Mouse (Mus musculus) mammary gland, adult 2 months (tissue): Measurements from ENCODE around the gene Klhl24. TPM values are rescaled to one million over a fixed set of nuclear protein-coding genes. Genes with fewer than 3 reads are reported as not detected.

Source experiments
- polyA plus RNA-seq: library from polyadenylated mRNA; depleted of rRNA; stranded (reverse); fragments of >200 nt; gene quantifications from 2 replicates; pipeline ENCODE4 v1.2.3, GENCODE M21; 2012; ENCODE audit warnings: low replicate concordance; rRNA removed

Gene Klhl24
- 10.0 and 30.1 TPM in 2 replicates for polyA plus RNA-seq

DNA sequence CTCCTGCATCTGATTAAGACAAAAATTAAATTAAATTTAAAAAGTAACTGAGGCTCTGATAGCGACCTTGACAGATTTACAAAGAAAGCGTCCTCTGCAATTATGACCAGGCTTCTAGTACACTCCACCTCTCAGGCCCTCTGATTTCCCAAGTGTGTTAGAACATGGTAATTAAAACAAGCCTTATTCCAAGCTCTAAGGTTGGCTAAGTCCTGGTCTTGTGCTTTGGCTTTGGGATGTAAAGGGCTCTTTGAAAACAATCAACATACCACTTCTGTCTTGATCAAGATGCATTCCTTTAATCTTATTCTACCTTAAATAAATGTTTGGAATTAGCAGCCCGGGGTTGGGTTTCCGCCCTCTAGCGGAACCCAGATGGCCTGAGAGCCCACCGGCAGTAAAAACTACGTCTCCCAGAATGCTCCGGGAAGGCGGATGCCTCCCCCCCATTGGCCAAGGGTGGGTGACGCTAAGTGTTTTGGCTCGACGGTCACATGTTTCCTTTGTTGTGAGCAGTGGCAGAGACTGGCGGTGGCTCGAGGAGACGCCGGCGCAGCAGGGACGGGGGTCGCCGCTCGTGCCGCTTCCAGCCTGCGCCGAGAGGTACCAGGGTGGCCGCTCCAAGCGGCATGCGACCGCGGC lies at the start of gene Klhl24:
Gene Klhl24 (plus strand): TSS at position 474 of the 642 bp plus-strand sequence.

DNA sequence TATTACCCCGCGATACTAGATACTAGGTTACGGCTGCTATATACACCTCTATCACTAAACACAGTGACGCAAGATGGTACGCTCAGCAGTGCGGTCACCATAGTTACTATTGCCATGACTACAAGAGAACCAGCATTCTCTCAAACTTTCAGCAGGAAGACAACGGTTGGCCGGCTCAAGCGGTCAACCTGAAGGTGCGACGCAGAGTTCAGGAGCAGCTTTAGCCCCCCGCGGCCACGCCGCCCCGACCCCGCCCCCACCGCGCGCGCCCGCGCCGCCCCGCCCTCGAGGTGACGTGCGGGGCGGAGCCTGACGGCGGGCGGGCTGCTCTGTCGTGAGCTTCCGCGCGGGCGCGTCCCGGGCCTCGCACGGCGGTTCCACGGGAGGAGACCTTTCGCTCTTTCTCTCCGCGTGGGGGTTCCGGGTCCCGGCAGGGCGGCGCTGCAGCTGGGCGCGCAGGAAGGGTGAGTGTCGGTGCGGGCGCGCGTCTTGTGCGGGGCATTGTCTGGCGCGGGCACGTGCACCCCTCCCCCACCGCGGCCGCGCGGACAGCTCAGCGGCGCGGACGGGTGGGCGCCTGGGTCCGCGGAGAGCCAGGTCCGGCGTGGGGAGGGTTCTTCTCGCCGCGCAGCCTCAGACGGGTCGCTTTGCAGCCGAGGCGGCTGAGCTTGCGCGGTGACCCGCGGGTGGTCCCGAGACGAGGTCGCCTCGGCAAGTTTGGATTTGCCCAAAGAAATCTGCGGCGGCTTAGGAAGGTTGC lies 43.6 kb downstream of the Klhl24 start, which contains the start of gene Yeats2:
Gene Yeats2 (plus strand): TSS at position 292 of the 760 bp plus-strand sequence.

Other genes starting within 250 kb of the Klhl24 start
- gene Klhl6, start 114.5 kb upstream of the Klhl24 start, polyA plus RNA-seq, result 12.1 and 16.3 TPM in 2 replicates
- 25.1 and 31.3 TPM in 2 replicates for gene Yeats2, start 43.5 kb downstream of the Klhl24 start, polyA plus RNA-seq
- 0.49 and 0.54 TPM in 2 replicates for gene Map6d1, start 143.8 kb downstream of the Klhl24 start, polyA plus RNA-seq
- gene Parl, start 204.8 kb downstream of the Klhl24 start, polyA plus RNA-seq, result 25.2 and 76.9 TPM in 2 replicates
- 3.3 and 4.3 TPM in 2 replicates for gene Cyp2ab1, start 227.9 kb downstream of the Klhl24 start, polyA plus RNA-seq